Mouse (Mus musculus): ENCODE measurements at regions not wholly inside any gene's neighbourhood (a gene's known extent, or its start where the extent isn't known, plus 50 kb on each side); places are given as distances from the start of the nearest gene placed in this dataset.

DNA sequence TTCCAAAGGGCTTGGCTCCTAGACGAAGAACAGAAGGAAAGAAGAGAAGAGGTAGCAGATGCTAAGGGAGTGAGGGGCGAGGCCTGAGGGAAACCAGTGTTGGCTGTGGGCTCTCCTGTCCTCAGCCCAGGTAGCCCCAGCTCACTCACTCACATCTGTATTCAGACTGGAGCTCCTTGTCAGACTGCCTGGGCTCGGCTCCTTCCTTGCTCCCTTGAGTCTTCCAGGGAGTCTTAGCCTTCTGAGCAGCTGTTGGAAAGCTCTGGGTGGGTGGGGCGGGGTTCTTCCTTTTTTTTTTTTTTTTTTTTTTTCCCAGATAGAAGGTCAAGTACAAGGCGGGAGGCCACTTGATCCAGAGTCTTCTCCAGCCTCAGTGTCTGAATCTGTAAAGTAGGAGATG, 134.1 kb upstream of the 1600014C23Rik start:
- Histone ChIP-seq H3K27ac (ENCODE audit: insufficient read depth, low read depth) (no peak overlapping the region), H3K4me3 (replicated peaks in 1 of 3; ENCODE audit: low read depth in 2 of 3, low read length in 2 of 3, poor library complexity in 1 of 3) (no peak overlapping the region), H3K79me2 (replicated peaks; ENCODE audit: control insufficient read depth, extremely low read depth, insufficient read depth, poor library complexity, severe bottlenecking) (no peaks in the 10 kb centered on the region), H3K9me3 (replicated peaks; ENCODE audit: low read length) (peaks cover 12% of the 10 kb centered on the region), H3K27me3 (replicated peaks) (peaks cover 89% of the 10 kb centered on the region), H3K36me3 (replicated peaks in 1 of 2; ENCODE audit: control insufficient read depth in 1 of 2, insufficient read depth in 1 of 2, low read length in 1 of 2) (no peaks in the 10 kb centered on the region), H3K4me2 (ENCODE audit: insufficient read depth, low read depth, poor library complexity, severe bottlenecking) (no peak overlapping the region), H3K9ac (ENCODE audit: insufficient read depth, low read depth) (no peak overlapping the region), H3K4me1 (ENCODE audit: control insufficient read depth in 1 of 2, insufficient read depth in 2 of 2) (0 out of 4 replicates have a peak, but pooled peaks cover 0 to 2% of the 10 kb centered on the region in 2 experiments)
- in situ Hi-C loops (cut with MboI; ENCODE audit: low pct_ligation_motif_present, low pct_unique_long_range_greater_than_20kb, low sequenced_read_pairs), result no loop called here
- TF ChIP-seq MYC (IDR thresholded peaks at IDR 0.05; ENCODE audit: low read depth, low read length) (no peak), ZNF384 (IDR thresholded peaks at IDR 0.05; ENCODE audit: low read depth, low read length) (no peak), IRF4 (IDR thresholded peaks at IDR 0.05; ENCODE audit: low read depth, low read length) (no peak), E2F4 (IDR thresholded peaks at IDR 0.05; ENCODE audit: insufficient replicate concordance, low read depth, low read length) (no peak), JUN (IDR thresholded peaks at IDR 0.05; ENCODE audit: insufficient read depth, low read depth, low read length) (no peak), UBTF (IDR thresholded peaks at IDR 0.05; ENCODE audit: low read depth, low read length) (no peak), RCOR1 (conservative IDR thresholded peaks at IDR 0.05; ENCODE audit: low read depth, low read length) (no peak), NRF1 (IDR thresholded peaks at IDR 0.05; ENCODE audit: low read depth, low read length) (no peak), ZMIZ1 (IDR thresholded peaks at IDR 0.05; ENCODE audit: low read depth, low read length) (no peak), TBP (conservative IDR thresholded peaks at IDR 0.05; ENCODE audit: low read depth, low read length) (no peak), ETS1 (conservative IDR thresholded peaks at IDR 0.05; ENCODE audit: low read depth, low read length) (no peak), BHLHE40 (IDR thresholded peaks at IDR 0.05; ENCODE audit: low read depth, low read length) (no peak), JUND (conservative IDR thresholded peaks at IDR 0.05; ENCODE audit: low read depth, low read length) (no peak), MAFK (IDR thresholded peaks at IDR 0.05; ENCODE audit: insufficient replicate concordance, low read length) (no peak), POLR2A (IDR thresholded peaks at IDR 0.05; ENCODE audit: low read depth, low read length) (no peak), SIN3A (IDR thresholded peaks at IDR 0.05; ENCODE audit: low read length) (no peak), HCFC1 (IDR thresholded peaks at IDR 0.05; ENCODE audit: low read depth, low read length) (no peak), MEF2A (IDR thresholded peaks at IDR 0.05; ENCODE audit: borderline replicate concordance, low read depth, low read length) (no peak), NELFE (IDR thresholded peaks at IDR 0.05; ENCODE audit: low read depth, low read length) (no peak)
- DNase-seq (ENCODE audit: extremely low read depth), result no peak
- dilution Hi-C loops (cut with MboI; ENCODE audit: extremely low pct_ligation_motif_present, extremely low pct_unique_long_range_greater_than_20kb, low sequenced_read_pairs), result no loop called here

DNA sequence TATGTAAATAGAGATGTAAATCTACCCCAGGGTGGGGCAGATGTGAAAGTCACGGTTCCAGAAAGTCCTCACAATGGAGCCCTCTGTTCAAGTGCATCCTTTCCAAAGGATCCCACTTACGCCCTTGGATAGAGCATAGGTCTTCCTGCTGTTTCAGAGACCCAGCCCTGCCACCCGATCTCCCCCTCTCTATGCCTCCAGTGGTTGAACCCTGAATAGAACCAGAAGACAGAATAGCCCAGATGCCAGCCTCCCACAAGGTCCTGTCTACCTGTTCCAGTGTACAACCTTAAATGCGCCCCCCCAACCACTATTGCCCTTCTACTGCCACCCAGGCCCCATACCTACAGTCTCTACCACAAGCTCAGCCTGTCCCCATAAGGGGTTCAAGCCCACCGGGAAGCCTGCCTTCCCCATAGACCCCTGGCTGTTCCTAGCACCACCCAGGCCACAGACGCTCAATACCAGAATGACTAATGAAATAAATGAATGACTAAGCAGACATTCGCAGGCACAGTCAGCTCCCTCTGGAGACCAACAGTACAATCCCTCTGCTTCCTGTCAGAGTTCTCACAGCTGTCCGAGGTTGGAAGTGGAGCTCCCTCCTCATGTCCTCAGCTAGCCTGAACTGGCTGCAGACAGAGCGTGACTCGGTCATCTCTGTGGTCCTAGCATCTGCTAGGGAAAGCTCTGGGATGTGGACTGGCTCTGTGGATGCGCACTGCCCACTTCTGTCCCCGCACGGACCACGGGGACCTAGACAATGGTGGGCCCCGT, 133.4 kb upstream of the 1600014C23Rik start:
- Histone ChIP-seq H3K4me2 (ENCODE audit: insufficient read depth, low read depth, poor library complexity, severe bottlenecking) (no peak overlapping the region), H3K27ac (ENCODE audit: insufficient read depth, low read depth) (no peak overlapping the region), H3K9ac (ENCODE audit: insufficient read depth, low read depth) (no peak overlapping the region), H3K4me1 (ENCODE audit: control insufficient read depth in 1 of 2, insufficient read depth in 2 of 2) (0 out of 4 replicates have a peak, but pooled peaks cover 0 to 2% of the 10 kb centered on the region in 2 experiments), H3K9me3 (replicated peaks; ENCODE audit: low read length) (peaks cover 12% of the 10 kb centered on the region), H3K27me3 (replicated peaks) (peaks cover 88% of the 10 kb centered on the region), H3K36me3 (replicated peaks in 1 of 2; ENCODE audit: control insufficient read depth in 1 of 2, insufficient read depth in 1 of 2, low read length in 1 of 2) (no peaks in the 10 kb centered on the region), H3K4me3 (replicated peaks in 1 of 3; ENCODE audit: low read depth in 2 of 3, low read length in 2 of 3, poor library complexity in 1 of 3) (no peak overlapping the region), H3K79me2 (replicated peaks; ENCODE audit: control insufficient read depth, extremely low read depth, insufficient read depth, poor library complexity, severe bottlenecking) (no peaks in the 10 kb centered on the region)
- dilution Hi-C loops (cut with MboI; ENCODE audit: extremely low pct_ligation_motif_present, extremely low pct_unique_long_range_greater_than_20kb, low sequenced_read_pairs) (no loop called here), in situ Hi-C loops (cut with MboI; ENCODE audit: low pct_ligation_motif_present, low pct_unique_long_range_greater_than_20kb, low sequenced_read_pairs) (no loop called here)
- no peak for DNase-seq (ENCODE audit: extremely low read depth)
- TF ChIP-seq TCF12 (IDR thresholded peaks at IDR 0.05; ENCODE audit: low read depth, low read length), result no peak
- no peak for TF ChIP-seq BHLHE40 (IDR thresholded peaks at IDR 0.05; ENCODE audit: low read depth, low read length)
- no peak for TF ChIP-seq RAD21 (IDR thresholded peaks at IDR 0.05; ENCODE audit: low read depth, low read length)
- TF ChIP-seq NRF1 (IDR thresholded peaks at IDR 0.05; ENCODE audit: low read depth, low read length), result no peak
- TF ChIP-seq HCFC1 (IDR thresholded peaks at IDR 0.05; ENCODE audit: low read depth, low read length), result no peak
- TF ChIP-seq KAT2A (IDR thresholded peaks at IDR 0.05; ENCODE audit: insufficient replicate concordance, low read length), result no peak
- no peak for TF ChIP-seq PAX5 (IDR thresholded peaks at IDR 0.05; ENCODE audit: low read length)
- no peak for TF ChIP-seq ZNF384 (IDR thresholded peaks at IDR 0.05; ENCODE audit: low read depth, low read length)
- TF ChIP-seq JUN (IDR thresholded peaks at IDR 0.05; ENCODE audit: insufficient read depth, low read depth, low read length), result no peak
- no peak for TF ChIP-seq E2F4 (IDR thresholded peaks at IDR 0.05; ENCODE audit: insufficient replicate concordance, low read depth, low read length)
- TF ChIP-seq MAX (IDR thresholded peaks at IDR 0.05; ENCODE audit: low read length), result no peak
- TF ChIP-seq MXI1 (IDR thresholded peaks at IDR 0.05; ENCODE audit: low read depth, low read length), result no peak
- TF ChIP-seq ZKSCAN1 (IDR thresholded peaks at IDR 0.05; ENCODE audit: borderline replicate concordance, low read depth, low read length), result no peak
- TF ChIP-seq USF2 (conservative IDR thresholded peaks at IDR 0.05; ENCODE audit: low read depth, low read length), result no peak

Measured in CH12.LX (cell line).